Comparison of ENCODE assay signal across 8 mouse cellular contexts in the genomic region with DNA sequence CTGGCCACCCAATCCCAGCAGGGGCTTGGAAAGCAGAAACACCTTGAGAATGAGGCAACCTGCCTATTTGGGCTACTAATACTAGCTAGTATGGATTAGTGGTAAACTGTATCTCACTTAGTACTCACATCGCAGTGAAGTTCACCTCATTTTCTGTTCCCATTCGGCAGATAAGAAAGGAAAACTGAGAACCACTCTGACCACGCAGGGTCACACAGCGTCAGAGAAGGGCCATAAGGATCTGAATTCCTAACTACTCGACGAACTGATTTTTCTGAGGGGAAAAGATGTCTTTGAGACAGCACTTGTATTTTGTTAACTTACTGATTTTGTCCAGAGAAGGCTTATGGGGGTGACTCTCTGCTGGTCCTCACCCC. TPM values are rescaled to one million over a fixed set of nuclear protein-coding genes. Genes with fewer than 3 reads are reported as not detected.
A peak's percentile ranks its signal among the peaks of the same experiment; 100 is the strongest.
DNase-seq lines count a peak whose midpoint lies in the region; ATAC-seq and TF ChIP-seq lines count a peak whose summit lies in the region.

No protein-coding gene starts in this region.

- peak overlapping the region; percentile 84 to 99 for H3K4me3 ChIP-seq in heart, embryonic 14.5 days (ENCODE audit: control insufficient read depth in 1 of 2, insufficient read depth in 1 of 2, low read depth in 1 of 2, low read length in 2 of 2)
- H3K4me3 ChIP-seq in ES-E14 (ENCODE audit: insufficient read depth in 1 of 2, low read depth in 1 of 2, low read length in 2 of 2, poor library complexity in 1 of 2, severe bottlenecking in 1 of 2): peak overlapping the region; percentile 92 to 99
- H3K4me3 ChIP-seq in hindbrain, embryonic 11.5 days (ENCODE audit: low read depth, low read length): peak overlapping the region; percentile 78
- peak overlapping the region; percentile 95 for H3K4me3 ChIP-seq in midbrain, embryonic 11.5 days (ENCODE audit: low read depth, low read length)

- intact Hi-C loops in heart, postnatal 14 days (cut with DNase I): loop anchor here (2.0 to 5.0 kb wide), 5 partner anchors 74 to 254 kb away; no protein-coding TSS in a partner anchor
- intact Hi-C loops in left cerebral cortex, postnatal 25 days (cut with DNase I): loop anchor here (2.0 to 5.0 kb wide), 5 partner anchors 71 to 249 kb away; no protein-coding TSS in a partner anchor

- no peaks in the 10 kb centered on the region for H3K27me3 ChIP-seq in heart, embryonic 14.5 days (ENCODE audit: control insufficient read depth, insufficient read depth, low read length)
- no peaks in the 10 kb centered on the region for H3K27me3 ChIP-seq in hindbrain, embryonic 11.5 days (ENCODE audit: control insufficient read depth, insufficient read depth, low read length)
- no peaks in the 10 kb centered on the region for H3K27me3 ChIP-seq in midbrain, embryonic 11.5 days (ENCODE audit: control insufficient read depth, insufficient read depth, low read length)

- H3K9me3 ChIP-seq in heart, embryonic 14.5 days (ENCODE audit: control insufficient read depth, low read length): no peaks in the 10 kb centered on the region
- no peaks in the 10 kb centered on the region for H3K9me3 ChIP-seq in ES-E14 (ENCODE audit: control insufficient read depth, insufficient read depth, low read depth, low read length)
- no peaks in the 10 kb centered on the region for H3K9me3 ChIP-seq in hindbrain, embryonic 11.5 days (ENCODE audit: control insufficient read depth, low read length)
- H3K9me3 ChIP-seq in midbrain, embryonic 11.5 days (ENCODE audit: control insufficient read depth, low read length): no peaks in the 10 kb centered on the region

- no peak for ATAC-seq in heart, embryonic 14.5 days (ENCODE audit: insufficient number of reproducible peaks, insufficient read depth, low FRiP score, low read depth)
- no peak for ATAC-seq in hindbrain, embryonic 11.5 days (ENCODE audit: low FRiP score)
- no peak for ATAC-seq in midbrain, embryonic 11.5 days (ENCODE audit: low FRiP score)

- 20% methylated on average over 6 of the region's 6 CpGs for WGBS in heart, embryonic 14.5 days
- WGBS in hindbrain, embryonic 11.5 days: 38% methylated on average over 6 of the region's 6 CpGs
- 35% methylated on average over 6 of the region's 6 CpGs for WGBS in midbrain, embryonic 11.5 days

- no peak for DNase-seq in heart, postnatal 14 days
- DNase-seq in ES-E14 (ENCODE audit: low read depth, low spot score): no peak
- no peak for DNase-seq in hindbrain, embryonic 11.5 days (ENCODE audit: low spot score)
- DNase-seq in midbrain, embryonic 11.5 days (ENCODE audit: low spot score, missing footprints): no peak
- no peak for DNase-seq in retina, embryonic 14.5 days (ENCODE audit: low spot score)
- DNase-seq in left cerebral cortex, postnatal 25 days (ENCODE audit: low spot score in 2 of 2): no peak
- no peak for DNase-seq in spleen, adult 12 weeks (ENCODE audit: low spot score)

- peak overlapping the region; percentile 100 for H3K9ac ChIP-seq in heart, embryonic 14.5 days (ENCODE audit: low read length)
- peak overlapping the region; percentile 79 for H3K9ac ChIP-seq in ES-E14 (ENCODE audit: insufficient read depth, low read depth, low read length, poor library complexity, severe bottlenecking)
- H3K9ac ChIP-seq in hindbrain, embryonic 11.5 days (ENCODE audit: low read depth, low read length): peak overlapping the region; percentile 95
- H3K9ac ChIP-seq in midbrain, embryonic 11.5 days (ENCODE audit: low read length): peak overlapping the region; percentile 97

- peaks cover 18 to 34% of the 10 kb centered on the region in 2 experiments for H3K4me1 ChIP-seq in heart, embryonic 14.5 days (ENCODE audit: control insufficient read depth in 2 of 2, insufficient read depth in 2 of 2, low read length in 2 of 2)
- peaks cover 0 to 3% of the 10 kb centered on the region in 2 experiments; a peak in 1 of 4 replicates for H3K4me1 ChIP-seq in ES-E14 (ENCODE audit: control insufficient read depth in 2 of 2, insufficient read depth in 2 of 2, low read length in 2 of 2, poor library complexity in 1 of 2)
- H3K4me1 ChIP-seq in hindbrain, embryonic 11.5 days (replicated peaks; ENCODE audit: control insufficient read depth, insufficient read depth, low read length): no peaks in the 10 kb centered on the region; the same call in 1 of the 2 replicates
- peaks cover 7% of the 10 kb centered on the region; the same call in 1 of the 2 replicates for H3K4me1 ChIP-seq in midbrain, embryonic 11.5 days (ENCODE audit: control insufficient read depth, insufficient read depth, low read length)

- in situ Hi-C loops in ES-E14 (cut with MboI; ENCODE audit: low sequenced_read_pairs in 2 of 2, unreplicated experiment in 2 of 2): no loop called here

- H3K36me3 ChIP-seq in heart, embryonic 14.5 days (ENCODE audit: control insufficient read depth, insufficient read depth, low read length): no peaks in the 10 kb centered on the region
- no peaks in the 10 kb centered on the region for H3K36me3 ChIP-seq in ES-E14 (ENCODE audit: control insufficient read depth, insufficient read depth, low read length, poor library complexity, severe bottlenecking)
- no peaks in the 10 kb centered on the region for H3K36me3 ChIP-seq in hindbrain, embryonic 11.5 days (ENCODE audit: control insufficient read depth, insufficient read depth, low read length)
- no peaks in the 10 kb centered on the region for H3K36me3 ChIP-seq in midbrain, embryonic 11.5 days (ENCODE audit: control insufficient read depth, insufficient read depth, low read length)

- H3K4me2 ChIP-seq in heart, embryonic 14.5 days (ENCODE audit: low read length): peak overlapping the region; percentile 81
- peak overlapping the region; percentile 97 for H3K4me2 ChIP-seq in hindbrain, embryonic 11.5 days (replicated peaks; ENCODE audit: low read depth, low read length)
- H3K4me2 ChIP-seq in midbrain, embryonic 11.5 days: peak overlapping the region; percentile 66

- H3K27ac ChIP-seq in heart, embryonic 14.5 days (replicated peaks in 1 of 2; ENCODE audit: control insufficient read depth in 1 of 2, insufficient read depth in 1 of 2, low read depth in 2 of 2, low read length in 2 of 2): peak overlapping the region; percentile 100
- H3K27ac ChIP-seq in ES-E14 (ENCODE audit: insufficient read depth, low read depth, low read length, poor library complexity, severe bottlenecking): no peak overlapping the region
- peak overlapping the region; percentile 99 for H3K27ac ChIP-seq in hindbrain, embryonic 11.5 days (ENCODE audit: low read depth, low read length)
- H3K27ac ChIP-seq in midbrain, embryonic 11.5 days (ENCODE audit: low read depth, low read length): peak overlapping the region; percentile 96

TF ChIP-seq in ES-E14, 5 proteins besides CTCF, POLR2A, EP300 and RAD21:
- no peak for TF ChIP-seq CHD2 (IDR thresholded peaks at IDR 0.05; ENCODE audit: low read depth, low read length)
- TF ChIP-seq HCFC1 (IDR thresholded peaks at IDR 0.05; ENCODE audit: borderline replicate concordance, insufficient read depth, low read length): no peak
- no peak for TF ChIP-seq ZC3H11A (IDR thresholded peaks at IDR 0.05; ENCODE audit: borderline replicate concordance, low read depth, low read length)
- no peak for TF ChIP-seq ZNF384 (IDR thresholded peaks at IDR 0.05; ENCODE audit: low read depth, low read length)
- no peak for TF ChIP-seq MAFK (IDR thresholded peaks at IDR 0.05; ENCODE audit: insufficient read depth, low read depth, low read length)
TF ChIP-seq in ES-E14: peak in this region for 0.

RNA-seq across cellular contexts. Expression of a gene that starts 0.9 kb away (rescaled TPM):
- 144 and 149 TPM in 2 replicates for polyA plus RNA-seq in heart, embryonic 14.5 days (2014; fragmentation: Nextera tagmentation; extraction: Ambion mirVana)
- 100 to 1,000 TPM; 157 to 165 TPM for total RNA-seq in heart, postnatal 14 days (2021)
- 11.0 and 14.3 TPM in 2 replicates for total RNA-seq in ES-E14 (2012; rRNA removed)
- 29.3 and 32.3 TPM in 2 replicates for polyA plus RNA-seq in hindbrain, embryonic 11.5 days (2014; fragmentation: Nextera tagmentation; extraction: Ambion mirVana)
- 24.1 and 28.9 TPM in 2 replicates for polyA plus RNA-seq in midbrain, embryonic 11.5 days (2014; fragmentation: Nextera tagmentation; extraction: Ambion mirVana)
- total RNA-seq in left cerebral cortex, postnatal 25 days (2021): 100 to 1,000 TPM; 110 to 112 TPM
